Mouse (Mus musculus) left cerebral cortex, adult 2 months (tissue): Measurements from ENCODE around the gene Exog. TPM values are rescaled to one million over a fixed set of nuclear protein-coding genes. Genes with fewer than 3 reads are reported as not detected.

Source experiments
- DNase-seq, 2 experiments: peaks; one replicate each; pipeline ENCODE4 v3.0.0; 2021 to 2022; ENCODE audit warnings: low spot score in 2 of 2, mixed read lengths in 1 of 2; ENCODE audit errors: extremely low spot score in 1 of 2
- H3K27ac ChIP-seq: fragments of 200-600 bp; 2 replicates; pipeline ENCODE4 v1.8.1; 2022
- H3K4me3 ChIP-seq: fragments of 200-600 bp; 2 replicates; pipeline ENCODE4 v1.8.1; 2022
- CTCF ChIP-seq: fragments of 200-600 bp; IDR thresholded peaks from 2 replicates; pipeline ENCODE4 v1.8.1; 2022; ENCODE audit warnings: antibody characterized with exemption, mild to moderate bottlenecking, moderate library complexity
- intact Hi-C: fragments of 180-260 bp; cut with DNase I; formaldehyde crosslinking; loops from one replicate; pipeline ENCODE4 v1.15.1; 2025
- long read RNA-seq, 2 experiments: library from polyadenylated mRNA; stranded (forward); transcript quantifications; one replicate each; pipeline ENCODE4 v2.0.0; 2021; ENCODE audit warnings: borderline mapping rate in 2 of 2
- total RNA-seq, 2 experiments: library from RNA; stranded (reverse); gene quantifications; 2 replicates each; pipeline ENCODE4 v1.2.3; 2021

The Exog gene
- 10 to 100 TPM; 22.3 to 22.9 TPM for total RNA-seq
- long read RNA-seq, experiment 1, transcript Exog-204 (7 exons, 2,624 nt): minor isoform, 7 of 60 reads
- long read RNA-seq, experiment 1, transcript Exog-202 (7 exons, 2,571 nt): minor isoform, 14 of 60 reads
- long read RNA-seq, experiment 1, transcript Exog-201 (6 exons, 3,832 nt): major isoform, 33 of 60 reads
- long read RNA-seq, experiment 1, partial matches to known transcripts: 0 of 60 reads
- long read RNA-seq, experiment 1, other reads (novel, unspliced or antisense): 6 of 60 reads
- long read RNA-seq, experiment 2, transcript Exog-202 (7 exons, 2,571 nt): minor isoform, 5 of 33 reads
- long read RNA-seq, experiment 2, transcript Exog-201 (6 exons, 3,832 nt): major isoform, 19 of 33 reads
- long read RNA-seq, experiment 2, partial matches to known transcripts: 0 of 33 reads
- long read RNA-seq, experiment 2, other reads (novel, unspliced or antisense): 5 of 33 reads

- Histone ChIP-seq H3K4me3 (peak within 1 kb of the TSS; percentile 79), H3K27ac (peak within 1 kb of the TSS; percentile 71)
- peak; percentile 91 for TF ChIP-seq CTCF
- DNase-seq: peak; percentile 99
- intact Hi-C loops: no loop called here
Measured at GRCm38 (mm10) chr9:119444738-119445429, at the start of gene Exog. TSS of gene Exog (plus strand) at chr9:119444943.

GRCm38 (mm10) chr9:119401351-119401750, 43.4 kb upstream of the Exog start:
- DNase-seq: peak in 1 of 2 experiments; percentile 26
- Histone ChIP-seq H3K27ac (peak overlapping the region; percentile 87), H3K4me3 (peak overlapping the region; percentile 82)
- no peak for TF ChIP-seq CTCF
- intact Hi-C loops: loop anchor here (5.0 kb wide), 1 partner anchor 59 kb away; the partner anchor contains the start of gene Myd88

GRCm38 (mm10) chr9:119401801-119402214, 42.9 kb upstream of the Exog start, which contains the start of gene Acvr2b:
TSS of gene Acvr2b (plus strand) at chr9:119402118.
- peak; percentile 50 for TF ChIP-seq CTCF
- peak within 1 kb of the TSS; percentile 82 for H3K4me3 ChIP-seq
- H3K27ac ChIP-seq: peak within 1 kb of the TSS; percentile 87
- intact Hi-C loops: loop anchor here (1.0 to 5.0 kb wide), 3 partner anchors 28 to 60 kb away; partner anchors contain the start of genes Myd88 and Xylb
- peak; percentile 88 to 93 for DNase-seq

GRCm38 (mm10) chr9:119402253-119403235, 42.2 kb upstream of the Exog start:
- DNase-seq: peak; percentile 53 to 55
- H3K27ac ChIP-seq: peak overlapping the region; percentile 87
- peak overlapping the region; percentile 82 for H3K4me3 ChIP-seq
- intact Hi-C loops: loop anchor here (1.0 to 5.0 kb wide), 3 partner anchors 28 to 60 kb away; partner anchors contain the start of genes Myd88 and Xylb
- TF ChIP-seq CTCF: no peak; the same call in none of the 2 replicates

- Histone ChIP-seq H3K4me3 (peak overlapping the region; percentile 82), H3K27ac (peak overlapping the region; percentile 87)
- peak; percentile 26 to 38 for DNase-seq
- intact Hi-C loops: loop anchor here (2.0 to 5.0 kb wide), 2 partner anchors 46 to 61 kb away; partner anchors contain the start of genes Myd88 and Xylb
- TF ChIP-seq CTCF: no peak; the same call in 1 of the 2 replicates
Measured at GRCm38 (mm10) chr9:119403236-119403641, 41.5 kb upstream of the Exog start.

- Histone ChIP-seq H3K27ac (no peak overlapping the region), H3K4me3 (no peak overlapping the region)
- intact Hi-C loops: loop anchor here (5.0 kb wide), 1 partner anchor 62 kb away; the partner anchor contains the start of gene Myd88
- TF ChIP-seq CTCF: no peak
- DNase-seq: no peak
Measured at GRCm38 (mm10) chr9:119404090-119404489, 40.7 kb upstream of the Exog start.

- Histone ChIP-seq H3K27ac (no peak overlapping the region), H3K4me3 (no peak overlapping the region)
- TF ChIP-seq CTCF: no peak
- intact Hi-C loops: no loop called here
- no peak for DNase-seq
Measured at GRCm38 (mm10) chr9:119407884-119408283, 36.9 kb upstream of the Exog start.

- intact Hi-C loops: no loop called here
- H3K27ac ChIP-seq: peak overlapping the region; percentile 7; the same call in 1 of the 2 replicates
- no peak for TF ChIP-seq CTCF
- DNase-seq: no peak
- no peak overlapping the region for H3K4me3 ChIP-seq
Measured at GRCm38 (mm10) chr9:119408898-119409664, 35.7 kb upstream of the Exog start.

- no peak overlapping the region for H3K4me3 ChIP-seq
- no peak for DNase-seq
- intact Hi-C loops: no loop called here
- no peak overlapping the region for H3K27ac ChIP-seq
- no peak for TF ChIP-seq CTCF
Measured at GRCm38 (mm10) chr9:119409864-119410263, 34.9 kb upstream of the Exog start.

GRCm38 (mm10) chr9:119418025-119418424, 26.7 kb upstream of the Exog start:
- no peak for TF ChIP-seq CTCF
- intact Hi-C loops: no loop called here
- no peak for DNase-seq
- H3K4me3 ChIP-seq: no peak overlapping the region
- H3K27ac ChIP-seq: no peak overlapping the region
